Mouse (Mus musculus): ENCODE measurements around the gene Fpgs. TPM values are rescaled to one million over a fixed set of nuclear protein-coding genes. Genes with fewer than 3 reads are reported as not detected.

The Fpgs gene
- polyA plus RNA-seq, 1 experiment from 2014 or later, result 22.7 TPM

- Histone ChIP-seq H3K9me3 (no peaks in the 10 kb centered on the region), H3K27ac (replicated peaks) (no peak overlapping the region), H3K4me1 (replicated peaks) (peaks cover 6% of the 10 kb centered on the region), H3K27me3 (no peaks in the 10 kb centered on the region), H3K9ac (no peak overlapping the region), H3K4me2 (no peak overlapping the region), H3K36me3 (no peaks in the 10 kb centered on the region), H3K4me3 (no peak overlapping the region)
- WGBS, result 90% methylated on average over 3 of the region's 3 CpGs
- ATAC-seq (ENCODE audit: low FRiP score, low read depth), result no peak
Observed at GRCm38 (mm10) chr2:32676821-32677220, 27.1 kb downstream of the Fpgs start.

- no peak overlapping the region for H3K4me2 ChIP-seq
- H3K36me3 ChIP-seq, result no peaks in the 10 kb centered on the region
- H3K9me3 ChIP-seq, result no peaks in the 10 kb centered on the region
- H3K27me3 ChIP-seq, result no peaks in the 10 kb centered on the region
- 87% methylated on average over 16 of the region's 16 CpGs for WGBS
- no peak overlapping the region for H3K4me3 ChIP-seq
- H3K4me1 ChIP-seq (replicated peaks), result 0 out of 2 replicates have a peak, but pooled peaks cover 1% of the 10 kb centered on the region
- H3K27ac ChIP-seq (replicated peaks), result no peak overlapping the region
- no peak overlapping the region for H3K9ac ChIP-seq
- ATAC-seq (ENCODE audit: low FRiP score, low read depth), result no peak
Observed at GRCm38 (mm10) chr2:32673176-32673917, 30.6 kb downstream of the Fpgs start.

GRCm38 (mm10) chr2:32671907-32672595, 31.9 kb downstream of the Fpgs start:
- 68% methylated on average over 9 of the region's 9 CpGs for WGBS
- H3K4me1 ChIP-seq (replicated peaks), result 0 out of 2 replicates have a peak, but pooled peaks cover 8% of the 10 kb centered on the region
- no peak overlapping the region for H3K9ac ChIP-seq
- H3K36me3 ChIP-seq, result no peaks in the 10 kb centered on the region
- ATAC-seq (ENCODE audit: low FRiP score, low read depth), result no peak
- no peak overlapping the region for H3K4me3 ChIP-seq
- no peak overlapping the region for H3K4me2 ChIP-seq
- H3K9me3 ChIP-seq, result no peaks in the 10 kb centered on the region
- no peak overlapping the region for H3K27ac ChIP-seq (replicated peaks)
- H3K27me3 ChIP-seq, result no peaks in the 10 kb centered on the region

- H3K9ac ChIP-seq, result no peak overlapping the region
- no peak overlapping the region for H3K4me3 ChIP-seq
- H3K27ac ChIP-seq (replicated peaks), result no peak overlapping the region
- no peaks in the 10 kb centered on the region for H3K36me3 ChIP-seq
- no peak for ATAC-seq (ENCODE audit: low FRiP score, low read depth)
- H3K4me1 ChIP-seq (replicated peaks), result 0 out of 2 replicates have a peak, but pooled peaks cover 8% of the 10 kb centered on the region
- no peaks in the 10 kb centered on the region for H3K9me3 ChIP-seq
- H3K27me3 ChIP-seq, result no peaks in the 10 kb centered on the region
- WGBS, result 90% methylated on average over 9 of the region's 9 CpGs
- H3K4me2 ChIP-seq, result no peak overlapping the region
Observed at GRCm38 (mm10) chr2:32671147-32671546, 32.8 kb downstream of the Fpgs start.

DNA sequence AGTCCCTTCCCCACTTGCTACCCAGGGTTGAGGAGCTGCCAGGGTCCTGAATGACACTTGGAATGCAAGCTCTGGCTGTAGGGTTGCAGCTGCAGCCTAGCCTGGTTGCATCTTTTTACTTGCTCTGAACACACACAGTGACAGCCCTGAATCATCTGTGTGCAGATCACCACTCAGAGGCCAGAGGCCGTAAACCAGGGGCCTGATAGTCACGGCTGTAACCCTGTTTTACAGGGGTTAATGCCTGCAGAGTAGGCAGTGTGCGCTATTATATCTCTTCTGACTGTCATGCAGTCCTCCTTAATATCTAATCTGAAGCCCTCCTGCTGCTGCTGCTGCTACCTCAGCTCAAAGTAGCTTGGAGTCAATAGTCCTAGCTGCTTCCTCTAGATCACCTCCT, 34.1 kb downstream of the Fpgs start:
- no peak overlapping the region for H3K4me3 ChIP-seq
- H3K27ac ChIP-seq (replicated peaks), result no peak overlapping the region
- no peaks in the 10 kb centered on the region for H3K9me3 ChIP-seq
- H3K4me1 ChIP-seq (replicated peaks), result 0 out of 2 replicates have a peak, but pooled peaks cover 11% of the 10 kb centered on the region
- H3K36me3 ChIP-seq, result no peaks in the 10 kb centered on the region
- no peak overlapping the region for H3K9ac ChIP-seq
- H3K27me3 ChIP-seq, result no peaks in the 10 kb centered on the region
- H3K4me2 ChIP-seq, result no peak overlapping the region
- no peak for ATAC-seq (ENCODE audit: low FRiP score, low read depth)
- WGBS, result 80% methylated on average over 3 of the region's 3 CpGs

DNA sequence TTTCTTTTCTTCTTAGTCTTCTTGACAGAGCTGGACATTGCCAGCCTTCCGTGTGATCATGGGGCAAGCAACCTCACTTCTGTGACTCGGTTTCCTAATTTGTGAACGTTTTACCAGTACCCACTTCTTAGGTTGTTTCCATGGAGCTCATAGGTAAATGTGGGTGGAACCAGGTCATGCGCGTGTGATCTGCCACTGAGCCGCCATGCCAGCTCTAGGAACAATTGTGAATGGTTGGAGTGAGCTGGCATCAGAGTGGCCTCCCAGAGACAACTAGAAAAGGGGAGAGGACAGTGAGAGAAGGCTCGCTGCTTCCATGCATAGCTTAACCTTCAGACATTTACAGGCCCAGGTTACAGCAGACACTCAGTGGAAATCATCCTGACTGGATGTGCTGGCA, 35.8 kb downstream of the Fpgs start:
- Histone ChIP-seq H3K9me3 (no peaks in the 10 kb centered on the region), H3K27ac (replicated peaks) (no peak overlapping the region), H3K4me1 (replicated peaks) (0 out of 2 replicates have a peak, but pooled peaks cover 11% of the 10 kb centered on the region), H3K27me3 (no peaks in the 10 kb centered on the region), H3K9ac (no peak overlapping the region), H3K4me3 (no peak overlapping the region), H3K36me3 (no peaks in the 10 kb centered on the region), H3K4me2 (no peak overlapping the region)
- WGBS, result 70% methylated on average over 7 of the region's 7 CpGs
- no peak for ATAC-seq (ENCODE audit: low FRiP score, low read depth)

DNA sequence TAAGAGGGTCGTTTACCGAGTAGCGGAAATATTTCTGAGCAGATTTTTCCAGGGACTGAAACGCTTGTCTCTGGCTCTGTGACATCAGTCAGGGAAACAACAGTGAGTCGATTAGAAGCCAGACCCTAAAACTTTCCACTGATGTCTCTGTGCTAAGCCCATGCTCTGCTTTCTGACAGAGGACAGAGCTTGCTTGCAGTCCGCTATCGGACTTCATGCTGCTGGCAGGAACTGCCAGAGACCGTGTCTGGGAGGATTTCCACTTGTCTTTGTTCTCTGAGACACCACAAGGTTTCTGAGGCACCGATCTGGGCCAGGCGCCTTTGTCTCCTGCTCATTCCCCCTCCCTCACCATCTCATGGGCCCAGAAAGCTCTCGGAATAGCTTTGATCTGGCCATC, 36.2 kb downstream of the Fpgs start:
- no peak for ATAC-seq (ENCODE audit: low FRiP score, low read depth)
- WGBS, result 35% methylated on average over 11 of the region's 11 CpGs
- no peak overlapping the region for H3K4me3 ChIP-seq
- H3K4me1 ChIP-seq (replicated peaks), result 0 out of 2 replicates have a peak, but pooled peaks cover 11% of the 10 kb centered on the region
- H3K27ac ChIP-seq (replicated peaks), result no peak overlapping the region
- no peaks in the 10 kb centered on the region for H3K9me3 ChIP-seq
- no peak overlapping the region for H3K4me2 ChIP-seq
- H3K27me3 ChIP-seq, result no peaks in the 10 kb centered on the region
- no peaks in the 10 kb centered on the region for H3K36me3 ChIP-seq
- no peak overlapping the region for H3K9ac ChIP-seq

- Histone ChIP-seq H3K4me2 (no peak overlapping the region), H3K4me3 (no peak overlapping the region), H3K9ac (no peak overlapping the region), H3K9me3 (no peaks in the 10 kb centered on the region), H3K4me1 (replicated peaks) (0 out of 2 replicates have a peak, but pooled peaks cover 11% of the 10 kb centered on the region), H3K27me3 (no peaks in the 10 kb centered on the region), H3K27ac (replicated peaks) (no peak overlapping the region), H3K36me3 (no peaks in the 10 kb centered on the region)
- no peak for ATAC-seq (ENCODE audit: low FRiP score, low read depth)
- 89% methylated on average over 6 of the region's 6 CpGs for WGBS
Observed at GRCm38 (mm10) chr2:32665853-32666252, 38.1 kb downstream of the Fpgs start.

DNA sequence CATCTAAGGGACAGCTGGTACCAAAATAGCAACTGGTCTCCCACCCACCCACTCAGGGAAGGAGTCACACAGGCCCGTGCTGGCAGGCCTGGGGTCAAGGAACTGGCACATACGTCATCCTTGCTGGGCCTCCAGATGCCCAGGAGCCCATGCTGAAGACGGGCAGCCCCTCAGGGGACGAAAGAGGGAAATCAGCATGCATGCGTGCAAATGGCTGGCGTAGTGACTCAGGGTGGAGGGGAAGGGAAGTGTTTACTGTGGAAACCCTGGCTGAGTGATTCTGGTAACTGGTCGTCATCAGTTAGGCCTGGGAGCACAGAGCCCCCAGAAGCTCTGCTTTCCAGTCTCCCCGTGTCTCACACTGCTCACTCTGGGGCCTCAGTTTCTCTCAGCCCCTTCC, 38.6 kb downstream of the Fpgs start:
- Histone ChIP-seq H3K4me2 (no peak overlapping the region), H3K9me3 (no peaks in the 10 kb centered on the region), H3K27me3 (no peaks in the 10 kb centered on the region), H3K27ac (replicated peaks) (no peak overlapping the region), H3K9ac (no peak overlapping the region), H3K36me3 (no peaks in the 10 kb centered on the region), H3K4me3 (no peak overlapping the region), H3K4me1 (replicated peaks) (0 out of 2 replicates have a peak, but pooled peaks cover 11% of the 10 kb centered on the region)
- ATAC-seq (ENCODE audit: low FRiP score, low read depth), result no peak
- WGBS, result 67% methylated on average over 8 of the region's 8 CpGs

DNA sequence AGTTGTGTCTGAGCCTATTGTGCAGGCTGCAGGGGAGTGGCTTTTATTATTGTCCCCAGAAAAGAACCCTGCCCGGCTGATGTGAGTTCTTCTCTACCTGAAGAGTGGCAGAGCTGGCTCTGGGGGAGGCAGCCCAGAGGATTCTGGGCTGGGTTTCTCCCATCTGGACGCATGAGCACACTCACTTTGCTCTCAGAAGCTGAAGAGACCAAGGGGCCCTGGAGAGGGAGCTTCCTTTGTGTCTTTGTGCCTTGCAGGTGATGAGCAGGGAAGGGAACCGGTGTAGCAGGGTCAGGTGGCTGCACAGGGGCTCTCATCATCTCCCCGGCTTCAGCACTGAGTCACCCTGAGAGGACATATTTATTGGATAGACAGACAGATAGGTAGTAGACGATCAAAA, 41.7 kb downstream of the Fpgs start:
- Histone ChIP-seq H3K27ac (replicated peaks) (no peak overlapping the region), H3K4me3 (no peak overlapping the region), H3K4me2 (no peak overlapping the region), H3K9me3 (no peaks in the 10 kb centered on the region), H3K27me3 (no peaks in the 10 kb centered on the region), H3K9ac (no peak overlapping the region), H3K4me1 (replicated peaks) (0 out of 2 replicates have a peak, but pooled peaks cover 4% of the 10 kb centered on the region), H3K36me3 (no peaks in the 10 kb centered on the region)
- ATAC-seq (ENCODE audit: low FRiP score, low read depth), result no peak
- WGBS, result 54% methylated on average over 5 of the region's 5 CpGs

DNA sequence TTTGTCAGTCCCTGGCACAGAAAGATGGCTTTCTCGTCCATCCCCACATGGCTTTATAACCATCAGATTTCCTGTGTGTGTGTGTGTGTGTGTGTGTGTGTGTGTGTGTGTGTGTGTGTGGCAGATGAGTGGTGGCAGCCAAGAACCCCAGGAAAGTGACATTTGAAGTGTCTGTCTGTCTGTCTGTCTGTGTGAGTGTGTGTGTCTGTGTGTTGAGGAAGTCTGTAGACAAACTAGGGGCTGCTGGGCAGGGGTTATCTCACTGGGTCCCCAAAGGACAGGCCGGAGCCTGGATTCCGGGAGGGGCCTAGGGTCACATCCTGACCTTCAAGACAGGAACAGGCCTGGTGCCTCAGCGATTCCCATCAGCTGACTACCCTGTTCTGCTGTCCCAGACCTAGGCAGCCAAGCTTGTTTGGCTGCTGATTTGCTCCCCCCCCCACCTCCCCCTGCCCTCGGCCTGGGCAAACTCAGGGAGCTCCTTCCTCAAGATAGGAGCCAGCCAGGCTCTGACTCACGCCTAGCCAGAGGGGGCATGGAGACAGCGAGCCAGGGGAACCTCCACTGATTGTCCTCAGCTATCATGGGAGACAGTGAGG, 42.3 kb downstream of the Fpgs start:
- Histone ChIP-seq H3K27me3 (no peaks in the 10 kb centered on the region), H3K36me3 (no peaks in the 10 kb centered on the region), H3K9me3 (no peaks in the 10 kb centered on the region), H3K9ac (no peak overlapping the region), H3K27ac (replicated peaks) (no peak overlapping the region), H3K4me1 (replicated peaks) (0 out of 2 replicates have a peak, but pooled peaks cover 4% of the 10 kb centered on the region), H3K4me2 (no peak overlapping the region), H3K4me3 (no peak overlapping the region)
- WGBS, result 67% methylated on average over 7 of the region's 7 CpGs
- ATAC-seq (ENCODE audit: low FRiP score, low read depth), result no peak

DNA sequence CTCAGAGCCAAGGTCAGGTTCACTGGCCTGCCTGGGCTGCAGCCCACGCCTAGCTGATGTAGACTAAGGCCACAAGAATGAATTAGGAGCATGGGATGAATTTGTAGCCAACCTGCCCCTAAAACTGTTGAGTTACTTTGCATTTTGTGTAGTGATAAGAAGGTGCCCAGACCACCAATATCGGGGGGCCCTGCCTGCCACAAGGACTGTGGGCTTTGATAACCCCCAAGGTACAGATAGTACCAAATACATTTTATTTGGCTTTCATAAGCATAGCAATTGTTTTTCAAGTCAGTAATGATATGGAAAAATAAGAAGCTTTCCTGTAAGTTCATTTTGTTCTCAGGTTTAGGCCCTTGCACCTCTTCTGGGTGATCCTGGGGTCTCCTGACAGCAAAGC, 45.1 kb downstream of the Fpgs start:
- ATAC-seq (ENCODE audit: low FRiP score, low read depth), result no peak
- Histone ChIP-seq H3K9me3 (no peaks in the 10 kb centered on the region), H3K36me3 (no peaks in the 10 kb centered on the region), H3K9ac (no peak overlapping the region), H3K4me2 (no peak overlapping the region), H3K27ac (replicated peaks) (no peak overlapping the region), H3K27me3 (no peaks in the 10 kb centered on the region), H3K4me3 (no peak overlapping the region), H3K4me1 (replicated peaks) (no peaks in the 10 kb centered on the region)
- 88% methylated on average over 2 of the region's 2 CpGs for WGBS
